Mouse (Mus musculus) hematopoietic stem cell, adult 5-6 weeks (primary cell): ENCODE results near the gene Wdr59. TPM values are rescaled to one million over a fixed set of nuclear protein-coding genes. Genes with fewer than 3 reads are reported as not detected.

Experiments
- ATAC-seq, 2 experiments: fragments of 125-278 bp in 1 of 2; replicated peaks in 1 of 2; 2 replicates each; pipeline ENCODE4 v1.8.0; 2016 to 2017; ENCODE audit warnings: inconsistent platforms in 2 of 2, mild to moderate bottlenecking in 2 of 2, moderate number of reproducible peaks in 2 of 2, low read depth in 1 of 2, moderate TSS enrichment in 1 of 2; ENCODE audit not compliant: low FRiP score in 2 of 2, poor library complexity in 2 of 2, severe bottlenecking in 2 of 2, insufficient read depth in 1 of 2, low TSS enrichment in 1 of 2
- total RNA-seq: library from RNA; stranded (forward); fragments of 172-1452, 232-1000 nt; gene quantifications from 2 replicates; pipeline ENCODE4 v1.2.3, GENCODE M21; 2017

The Wdr59 gene
- total RNA-seq, 1 experiment from 2014 or later = 3.9 TPM

GRCm38 (mm10) chr8:111545406-111546156 lies 23.7 kb upstream of the Wdr59 start:
- ATAC-seq = peak; percentile 53 to 57; a peak in 3 of 4 replicates

- no peak for ATAC-seq
Measured at GRCm38 (mm10) chr8:111543712-111544380, 22.0 kb upstream of the Wdr59 start.

GRCm38 (mm10) chr8:111539422-111540076 lies 17.7 kb upstream of the Wdr59 start:
- peak; percentile 36 to 48; a peak in 3 of 4 replicates for ATAC-seq

- peak in 1 of 2 experiments; percentile 11; a peak in 1 of 4 replicates for ATAC-seq
Measured at GRCm38 (mm10) chr8:111538194-111538593, 16.3 kb upstream of the Wdr59 start.

GRCm38 (mm10) chr8:111537765-111538158 lies 15.9 kb upstream of the Wdr59 start:
- ATAC-seq = no peak

GRCm38 (mm10) chr8:111536978-111537764 lies 15.3 kb upstream of the Wdr59 start:
- ATAC-seq = 0 out of 4 replicates have a peak, but pooled peaks of 1 of the 2 experiments have one; percentile 12

GRCm38 (mm10) chr8:111536031-111536977 lies 14.4 kb upstream of the Wdr59 start, which contains the start of gene Znrf1:
Gene Znrf1 (plus strand): TSS chr8:111536097.
- peak; percentile 75 to 80 for ATAC-seq

- ATAC-seq = no peak
Measured at GRCm38 (mm10) chr8:111535491-111535890, 13.6 kb upstream of the Wdr59 start.

- no peak for ATAC-seq
Measured at GRCm38 (mm10) chr8:111533503-111533902, 11.6 kb upstream of the Wdr59 start.

- ATAC-seq = no peak
Measured at GRCm38 (mm10) chr8:111531621-111532020, 9.7 kb upstream of the Wdr59 start.

GRCm38 (mm10) chr8:111531191-111531590 lies 9.3 kb upstream of the Wdr59 start:
- ATAC-seq = no peak

GRCm38 (mm10) chr8:111528071-111528470 lies 6.2 kb upstream of the Wdr59 start:
- ATAC-seq = no peak

- ATAC-seq = no peak
Measured at GRCm38 (mm10) chr8:111527149-111527548, 5.3 kb upstream of the Wdr59 start.

GRCm38 (mm10) chr8:111526403-111527024 lies 4.6 kb upstream of the Wdr59 start:
- peak in 1 of 2 experiments; percentile 28; a peak in 1 of 4 replicates for ATAC-seq

- ATAC-seq = no peak
Measured at GRCm38 (mm10) chr8:111517466-111517865, 4.4 kb downstream of the Wdr59 start.

GRCm38 (mm10) chr8:111516451-111517035 lies 5.3 kb downstream of the Wdr59 start:
- no peak for ATAC-seq
